Mouse (Mus musculus) C2C12 (cell line): ENCODE data around the gene Pigr.

Source experiments
- CEBPB ChIP-seq: IDR thresholded peaks from one replicate; pipeline ENCODE4 v1.6.1; 2011; ENCODE audit warnings: low read depth, mild to moderate bottlenecking, control low read depth, moderate library complexity
- CTCF ChIP-seq: IDR thresholded peaks from one replicate; pipeline ENCODE4 v1.5.1; 2011; ENCODE audit not compliant: control insufficient read depth, insufficient read depth, insufficient read length
- FOSL1 ChIP-seq: IDR thresholded peaks from one replicate; pipeline ENCODE4 v1.8.0; 2011; ENCODE audit warnings: mild to moderate bottlenecking, low read length; ENCODE audit not compliant: poor library complexity, insufficient read depth, severe bottlenecking
- MAX ChIP-seq: IDR thresholded peaks from one replicate; pipeline ENCODE4 v1.6.1; 2011; ENCODE audit warnings: mild to moderate bottlenecking, control low read depth
- MYOD1 ChIP-seq: IDR thresholded peaks from one replicate; pipeline ENCODE4 v1.6.1; 2011; ENCODE audit warnings: low read depth; ENCODE audit not compliant: control insufficient read depth, insufficient read length
- USF1 ChIP-seq: IDR thresholded peaks from one replicate; pipeline ENCODE4 v1.6.1; 2011; ENCODE audit warnings: low read depth, mild to moderate bottlenecking, control low read depth, moderate library complexity

- no peak for TF ChIP-seq CTCF
- TF ChIP-seq USF1: no peak
- TF ChIP-seq MYOD1: no peak
- no peak for TF ChIP-seq MAX
- no peak for TF ChIP-seq CEBPB
- no peak for TF ChIP-seq FOSL1
These were observed 2.2 kb downstream of the Pigr start for GRCm38 (mm10) chr1:130828656-130829055.
